Comparison of ENCODE assay signal across 24 mouse cellular contexts in the genomic region with DNA sequence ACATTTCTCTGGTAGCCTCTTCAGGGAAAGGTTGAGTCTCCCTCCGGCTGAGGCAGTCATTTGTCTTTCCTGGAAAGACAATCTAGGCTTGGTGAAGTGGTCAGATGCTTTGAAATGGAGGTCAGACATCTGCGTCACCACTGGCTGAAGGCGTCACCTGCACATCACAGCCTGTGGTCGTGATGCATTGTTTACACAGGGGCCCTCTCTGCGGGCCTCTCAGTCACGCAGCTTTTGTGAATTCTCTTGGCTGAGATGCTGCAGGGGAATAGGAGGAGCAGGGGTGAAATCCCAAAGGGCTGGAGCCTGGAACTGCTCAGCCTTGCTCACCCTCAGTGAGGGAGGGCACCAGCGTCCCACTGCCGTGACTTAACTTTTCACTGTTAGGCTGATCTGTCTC.
DNase-seq lines count a peak whose midpoint lies in the region; ATAC-seq and TF ChIP-seq lines count a peak whose summit lies in the region.
"Had no signal": no experiment of that assay in that cellular context is flagged by ENCODE, and none has a peak within 500 bp of the region (broad histone marks: within the 10 kb centered on the region; RNA-seq: fewer than 3 reads in every experiment).

No protein-coding gene starts in this region.

- no peak overlapping the region for H3K4me2 ChIP-seq in hindbrain, embryonic 11.5 days (replicated peaks; ENCODE audit: low read depth, low read length)
- no peak overlapping the region for H3K4me2 ChIP-seq in hindbrain, postnatal 0 days (ENCODE audit: low read depth, low read length)
- H3K4me2 ChIP-seq: hindbrain, embryonic 15.5 days; kidney, embryonic 15.5 days; limb, embryonic 13.5 days; liver, embryonic 13.5 days; lung, embryonic 14.5 days; midbrain, embryonic 12.5 days had no signal

- H3K36me3 ChIP-seq in hindbrain, embryonic 11.5 days (ENCODE audit: control insufficient read depth, insufficient read depth, low read length), result no peaks in the 10 kb centered on the region
- no peaks in the 10 kb centered on the region; the same call in 1 of the 2 replicates for H3K36me3 ChIP-seq in hindbrain, postnatal 0 days (ENCODE audit: insufficient read depth, low read length)
- H3K36me3 ChIP-seq: kidney, embryonic 15.5 days; limb, embryonic 13.5 days; liver, embryonic 13.5 days; midbrain, embryonic 12.5 days had no signal

- no peaks in the 10 kb centered on the region for H3K27me3 ChIP-seq in hindbrain, embryonic 11.5 days (ENCODE audit: control insufficient read depth, insufficient read depth, low read length)
- no peaks in the 10 kb centered on the region for H3K27me3 ChIP-seq in hindbrain, postnatal 0 days (ENCODE audit: insufficient read depth, low read length)
- H3K27me3 ChIP-seq: hindbrain, embryonic 15.5 days; kidney, embryonic 15.5 days; limb, embryonic 13.5 days; liver, embryonic 13.5 days had no signal

- H3K4me1 ChIP-seq in hindbrain, embryonic 11.5 days (replicated peaks; ENCODE audit: control insufficient read depth, insufficient read depth, low read length), result peaks cover 4% of the 10 kb centered on the region; the same call in 1 of the 2 replicates
- H3K4me1 ChIP-seq in hindbrain, postnatal 0 days (ENCODE audit: insufficient read depth, low read length), result no peaks in the 10 kb centered on the region
- H3K4me1 ChIP-seq: hindbrain, embryonic 15.5 days; kidney, embryonic 15.5 days; limb, embryonic 13.5 days; liver, embryonic 13.5 days had no signal

- TF ChIP-seq CTCF in hindbrain, postnatal 0 days (IDR thresholded peaks at IDR 0.05; ENCODE audit: low read depth), result no peak

- H3K9ac ChIP-seq in hindbrain, embryonic 11.5 days (ENCODE audit: low read depth, low read length), result no peak overlapping the region
- no peak overlapping the region for H3K9ac ChIP-seq in hindbrain, postnatal 0 days (replicated peaks; ENCODE audit: low read length)
- H3K9ac ChIP-seq: hindbrain, embryonic 15.5 days; kidney, embryonic 15.5 days; limb, embryonic 13.5 days; liver, embryonic 13.5 days; lung, embryonic 14.5 days; midbrain, embryonic 12.5 days had no signal

- ATAC-seq in hindbrain, embryonic 11.5 days (ENCODE audit: low FRiP score), result no peak
- no peak for ATAC-seq in hindbrain, postnatal 0 days
- no peak for ATAC-seq in monocyte, adult 5-6 weeks (replicated peaks; ENCODE audit: insufficient number of reproducible peaks, low FRiP score, low TSS enrichment, poor library complexity, severe bottlenecking)
- ATAC-seq: CD4-positive, CD25-positive, alpha-beta regulatory T cell, adult 4 months; forebrain, embryonic 14.5 days; intestine, embryonic 16.5 days had no signal

- DNase-seq in hindbrain, embryonic 11.5 days (ENCODE audit: low spot score), result peak; percentile 30
- DNase-seq in hindbrain, postnatal 0 days (ENCODE audit: low spot score), result no peak
- peak; percentile 16 for DNase-seq in MN1 (ENCODE audit: low spot score)
- peak; percentile 11 to 30 for DNase-seq in adrenal gland, postnatal 36 days
- DNase-seq in retina, postnatal 1 day, result peak; percentile 15
- no peak for DNase-seq in right cerebral cortex, postnatal 10 days (ENCODE audit: low spot score in 2 of 2)
- DNase-seq: cerebellum, adult 11 months; cerebellum, postnatal 25 days; gastrocnemius, postnatal 36 days; kidney, postnatal 4 days; layer of hippocampus, adult 9-11 months; liver, embryonic 13.5 days; lung, embryonic 14.5 days; lung, postnatal 36 days; right cerebral cortex, postnatal 4 days; thymus, adult 2 months had no signal

- H3K4me3 ChIP-seq in hindbrain, embryonic 11.5 days (ENCODE audit: low read depth, low read length), result no peak overlapping the region
- no peak overlapping the region for H3K4me3 ChIP-seq in hindbrain, postnatal 0 days (ENCODE audit: low read length)
- H3K4me3 ChIP-seq: hindbrain, embryonic 15.5 days; kidney, embryonic 15.5 days; limb, embryonic 13.5 days; liver, embryonic 13.5 days; midbrain, embryonic 12.5 days had no signal

- no peaks in the 10 kb centered on the region for H3K9me3 ChIP-seq in hindbrain, embryonic 11.5 days (ENCODE audit: control insufficient read depth, low read length)
- no peaks in the 10 kb centered on the region for H3K9me3 ChIP-seq in hindbrain, postnatal 0 days (ENCODE audit: low read length)
- H3K9me3 ChIP-seq: hindbrain, embryonic 15.5 days; liver, embryonic 13.5 days had no signal

- 10% methylated on average over 8 of the region's 8 CpGs for WGBS in hindbrain, embryonic 11.5 days
- 30% methylated on average over 8 of the region's 8 CpGs for WGBS in hindbrain, postnatal 0 days

- H3K27ac ChIP-seq in hindbrain, embryonic 11.5 days (ENCODE audit: low read depth, low read length), result no peak overlapping the region
- H3K27ac ChIP-seq in hindbrain, postnatal 0 days, result no peak overlapping the region
- H3K27ac ChIP-seq: hindbrain, embryonic 15.5 days; kidney, embryonic 15.5 days; limb, embryonic 13.5 days; liver, embryonic 13.5 days; midbrain, embryonic 12.5 days had no signal

Comparison
In these comparisons a context has a peak if more than half of its experiments do, and no peak if none do; other contexts are left out.
1. DNase-seq: peak in hindbrain, embryonic 11.5 days (single experiment), MN1 (single experiment), adrenal gland, postnatal 36 days (2 of 2) and retina, postnatal 1 day (single experiment); none in hindbrain, postnatal 0 days (single experiment) and right cerebral cortex, postnatal 10 days (0 of 2).